Mouse (Mus musculus): Measurements from ENCODE around the gene Kcnma1. TPM values are rescaled to one million over a fixed set of nuclear protein-coding genes. Genes with fewer than 3 reads are reported as not detected.
A peak's percentile ranks its signal among the peaks of the same experiment; 100 is the strongest.

The Kcnma1 gene
- total RNA-seq, 1 experiment = 0.49 TPM

DNA sequence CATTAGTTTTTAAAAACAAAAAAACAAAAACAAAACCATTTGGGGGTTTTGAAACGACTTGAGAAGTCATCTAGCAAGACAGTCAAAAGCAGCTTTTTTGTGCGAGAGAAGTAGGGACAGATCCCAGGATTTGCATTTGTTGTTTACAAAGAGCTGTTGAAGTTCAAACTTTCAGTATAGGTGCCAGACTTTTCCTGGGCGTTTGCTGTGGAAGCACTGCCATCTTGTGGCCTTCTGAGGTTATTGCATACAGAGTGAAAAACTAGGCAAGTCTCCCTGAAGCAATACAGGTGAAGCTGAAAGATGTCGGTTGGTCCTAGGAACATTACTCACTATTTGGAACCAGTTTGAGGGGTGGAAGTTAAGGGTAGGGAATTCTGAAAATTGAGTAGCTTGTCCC is 484.6 kb downstream of the Kcnma1 start:
- no peak for TF ChIP-seq ZNF384 (IDR thresholded peaks at IDR 0.05; ENCODE audit: low read depth, low read length)
- TF ChIP-seq ZC3H11A (IDR thresholded peaks at IDR 0.05; ENCODE audit: borderline replicate concordance, low read depth, low read length) = peak; percentile 66
- peak; percentile 53 for DNase-seq (ENCODE audit: low read depth, low spot score)

GRCm38 (mm10) chr14:23529229-23529628 is 485.1 kb downstream of the Kcnma1 start:
- no peak overlapping the region for H3K27ac ChIP-seq (ENCODE audit: insufficient read depth, low read depth, low read length, poor library complexity, severe bottlenecking)
- DNase-seq (ENCODE audit: low read depth, low spot score) = no peak

More for the DNA sequence above, 484.6 kb downstream of the Kcnma1 start:
- H3K4me3 ChIP-seq (ENCODE audit: insufficient read depth in 1 of 2, low read depth in 1 of 2, low read length in 2 of 2, poor library complexity in 1 of 2, severe bottlenecking in 1 of 2) = no peak overlapping the region
- H3K27ac ChIP-seq (ENCODE audit: insufficient read depth, low read depth, low read length, poor library complexity, severe bottlenecking) = no peak overlapping the region
- peaks cover 6% of the 10 kb centered on the region; the same call in 1 of the 2 replicates for H3K9me3 ChIP-seq (ENCODE audit: control insufficient read depth, insufficient read depth, low read depth, low read length)
- no peak overlapping the region for H3K9ac ChIP-seq (ENCODE audit: insufficient read depth, low read depth, low read length, poor library complexity, severe bottlenecking)
- in situ Hi-C loops (cut with MboI; ENCODE audit: low sequenced_read_pairs in 2 of 2, unreplicated experiment in 2 of 2) = no loop called here
- H3K4me1 ChIP-seq (ENCODE audit: control insufficient read depth in 2 of 2, insufficient read depth in 2 of 2, low read length in 2 of 2, poor library complexity in 1 of 2) = no peaks in the 10 kb centered on the region
- no peaks in the 10 kb centered on the region for H3K36me3 ChIP-seq (ENCODE audit: control insufficient read depth, insufficient read depth, low read length, poor library complexity, severe bottlenecking)

DNA sequence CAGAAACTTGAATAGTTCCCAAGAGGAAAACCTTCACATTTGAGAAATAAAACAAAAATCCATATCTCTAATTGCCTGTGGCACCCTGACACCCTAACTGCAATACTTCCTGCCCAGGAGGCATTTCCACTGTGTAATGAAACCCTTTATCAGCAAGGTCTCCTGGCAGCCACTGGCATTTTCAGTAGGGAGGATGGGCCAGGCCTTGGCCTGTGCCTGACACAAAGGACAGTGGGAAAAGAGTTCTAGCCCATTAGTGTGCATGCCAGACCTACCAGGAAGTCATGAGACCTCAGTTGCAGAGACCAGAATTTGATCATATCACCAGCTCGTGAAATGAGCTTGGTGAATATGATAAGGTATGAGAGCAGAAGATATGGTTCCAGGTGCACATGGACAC is 488.4 kb downstream of the Kcnma1 start:
- Histone ChIP-seq H3K27ac (ENCODE audit: insufficient read depth, low read depth, low read length, poor library complexity, severe bottlenecking) (no peak overlapping the region), H3K9me3 (ENCODE audit: control insufficient read depth, insufficient read depth, low read depth, low read length) (no peaks in the 10 kb centered on the region), H3K9ac (ENCODE audit: insufficient read depth, low read depth, low read length, poor library complexity, severe bottlenecking) (no peak overlapping the region), H3K36me3 (ENCODE audit: control insufficient read depth, insufficient read depth, low read length, poor library complexity, severe bottlenecking) (no peaks in the 10 kb centered on the region), H3K4me1 (ENCODE audit: control insufficient read depth in 2 of 2, insufficient read depth in 2 of 2, low read length in 2 of 2, poor library complexity in 1 of 2) (no peaks in the 10 kb centered on the region), H3K4me3 (ENCODE audit: insufficient read depth in 1 of 2, low read depth in 1 of 2, low read length in 2 of 2, poor library complexity in 1 of 2, severe bottlenecking in 1 of 2) (no peak overlapping the region)
- TF ChIP-seq HCFC1 (IDR thresholded peaks at IDR 0.05; ENCODE audit: borderline replicate concordance, insufficient read depth, low read length) (no peak), MAFK (IDR thresholded peaks at IDR 0.05; ENCODE audit: insufficient read depth, low read depth, low read length) (no peak), CHD2 (IDR thresholded peaks at IDR 0.05; ENCODE audit: low read depth, low read length) (no peak), ZC3H11A (IDR thresholded peaks at IDR 0.05; ENCODE audit: borderline replicate concordance, low read depth, low read length) (no peak), ZNF384 (IDR thresholded peaks at IDR 0.05; ENCODE audit: low read depth, low read length) (no peak)
- in situ Hi-C loops (cut with MboI; ENCODE audit: low sequenced_read_pairs in 2 of 2, unreplicated experiment in 2 of 2) = no loop called here
- no peak for DNase-seq (ENCODE audit: low read depth, low spot score)

More at GRCm38 (mm10) chr14:23529229-23529628, 485.1 kb downstream of the Kcnma1 start:
- Histone ChIP-seq H3K9me3 (ENCODE audit: control insufficient read depth, insufficient read depth, low read depth, low read length) (peaks cover 3% of the 10 kb centered on the region; the same call in 1 of the 2 replicates), H3K4me3 (ENCODE audit: insufficient read depth in 1 of 2, low read depth in 1 of 2, low read length in 2 of 2, poor library complexity in 1 of 2, severe bottlenecking in 1 of 2) (no peak overlapping the region), H3K9ac (ENCODE audit: insufficient read depth, low read depth, low read length, poor library complexity, severe bottlenecking) (no peak overlapping the region), H3K4me1 (ENCODE audit: control insufficient read depth in 2 of 2, insufficient read depth in 2 of 2, low read length in 2 of 2, poor library complexity in 1 of 2) (no peaks in the 10 kb centered on the region), H3K36me3 (ENCODE audit: control insufficient read depth, insufficient read depth, low read length, poor library complexity, severe bottlenecking) (no peaks in the 10 kb centered on the region)
- TF ChIP-seq MAFK (IDR thresholded peaks at IDR 0.05; ENCODE audit: insufficient read depth, low read depth, low read length) = no peak
- no peak for TF ChIP-seq CHD2 (IDR thresholded peaks at IDR 0.05; ENCODE audit: low read depth, low read length)
- TF ChIP-seq ZNF384 (IDR thresholded peaks at IDR 0.05; ENCODE audit: low read depth, low read length) = no peak
- TF ChIP-seq HCFC1 (IDR thresholded peaks at IDR 0.05; ENCODE audit: borderline replicate concordance, insufficient read depth, low read length) = no peak
- no peak for TF ChIP-seq ZC3H11A (IDR thresholded peaks at IDR 0.05; ENCODE audit: borderline replicate concordance, low read depth, low read length)
- in situ Hi-C loops (cut with MboI; ENCODE audit: low sequenced_read_pairs in 2 of 2, unreplicated experiment in 2 of 2) = no loop called here

- Histone ChIP-seq H3K4me1 (ENCODE audit: control insufficient read depth in 2 of 2, insufficient read depth in 2 of 2, low read length in 2 of 2, poor library complexity in 1 of 2) (no peaks in the 10 kb centered on the region), H3K9me3 (ENCODE audit: control insufficient read depth, insufficient read depth, low read depth, low read length) (no peaks in the 10 kb centered on the region), H3K27ac (ENCODE audit: insufficient read depth, low read depth, low read length, poor library complexity, severe bottlenecking) (no peak overlapping the region), H3K9ac (ENCODE audit: insufficient read depth, low read depth, low read length, poor library complexity, severe bottlenecking) (no peak overlapping the region), H3K4me3 (ENCODE audit: insufficient read depth in 1 of 2, low read depth in 1 of 2, low read length in 2 of 2, poor library complexity in 1 of 2, severe bottlenecking in 1 of 2) (no peak overlapping the region), H3K36me3 (ENCODE audit: control insufficient read depth, insufficient read depth, low read length, poor library complexity, severe bottlenecking) (no peaks in the 10 kb centered on the region)
- DNase-seq (ENCODE audit: low read depth, low spot score) = no peak
- no peak for TF ChIP-seq ZC3H11A (IDR thresholded peaks at IDR 0.05; ENCODE audit: borderline replicate concordance, low read depth, low read length)
- TF ChIP-seq ZNF384 (IDR thresholded peaks at IDR 0.05; ENCODE audit: low read depth, low read length) = no peak
- TF ChIP-seq HCFC1 (IDR thresholded peaks at IDR 0.05; ENCODE audit: borderline replicate concordance, insufficient read depth, low read length) = no peak
- TF ChIP-seq MAFK (IDR thresholded peaks at IDR 0.05; ENCODE audit: insufficient read depth, low read depth, low read length) = no peak
- no peak for TF ChIP-seq CHD2 (IDR thresholded peaks at IDR 0.05; ENCODE audit: low read depth, low read length)
- in situ Hi-C loops (cut with MboI; ENCODE audit: low sequenced_read_pairs in 2 of 2, unreplicated experiment in 2 of 2) = no loop called here
These were observed 490.3 kb downstream of the Kcnma1 start for GRCm38 (mm10) chr14:23523825-23524491.

All from ES-E14 (cell line).